Mouse (Mus musculus): Measurements from ENCODE around the gene Zhx3. TPM values are rescaled to one million over a fixed set of nuclear protein-coding genes. Genes with fewer than 3 reads are reported as not detected.

Zhx3 gene
- polyA plus RNA-seq, 1 experiment from 2014 or later: 8.1 TPM

DNA sequence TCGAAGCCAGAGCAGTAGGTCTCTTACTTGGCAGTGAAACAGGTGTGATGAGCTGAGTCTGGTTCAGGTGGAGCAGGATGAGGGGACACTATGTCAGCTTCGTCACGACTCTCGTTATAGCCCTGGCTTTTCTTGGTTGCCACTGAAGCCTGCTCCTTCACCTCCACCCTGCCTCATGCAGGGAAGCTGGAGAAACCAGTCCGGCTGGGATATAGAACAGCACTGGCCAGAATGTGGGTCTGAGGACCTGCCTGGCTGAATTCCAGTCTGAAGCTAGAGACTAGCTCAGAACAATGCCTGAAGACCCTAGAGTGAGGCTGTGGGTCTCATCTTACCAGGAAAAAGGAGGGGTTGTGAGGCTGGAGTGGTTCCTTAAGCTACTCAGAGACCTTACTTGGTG is 18.2 kb upstream of the Zhx3 start:
- ATAC-seq (replicated peaks; ENCODE audit: insufficient number of reproducible peaks, low FRiP score, low TSS enrichment, low read depth): no peak
- WGBS: 84% methylated on average over 5 of the region's 5 CpGs
- H3K9me3 ChIP-seq (replicated peaks; ENCODE audit: control insufficient read depth, low read length): no peaks in the 10 kb centered on the region

DNA sequence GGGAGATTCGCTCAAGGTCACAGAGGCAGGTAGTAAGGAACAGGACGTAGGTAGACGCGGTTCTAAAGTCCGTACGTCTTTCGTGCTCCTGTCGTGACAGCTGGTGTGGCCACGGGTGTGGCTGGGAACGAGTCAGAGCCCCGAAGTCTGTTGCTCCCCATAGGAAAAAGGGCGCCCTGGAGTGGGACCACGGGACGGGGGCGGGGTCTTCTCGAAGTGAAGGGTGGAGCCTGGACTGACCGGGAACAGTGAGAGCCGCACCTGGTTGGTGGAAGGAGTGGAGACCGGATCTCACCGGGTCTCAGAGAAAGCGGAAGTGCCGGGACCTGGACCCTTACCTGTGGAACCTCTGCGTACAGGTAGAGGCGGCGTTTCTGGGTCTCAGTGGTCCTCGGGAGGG is 15.1 kb upstream of the Zhx3 start:
- 1% methylated on average over 26 of the region's 26 CpGs for WGBS
- Histone ChIP-seq H3K4me1 (ENCODE audit: control insufficient read depth, insufficient read depth, low read length) (no peaks in the 10 kb centered on the region), H3K9me3 (replicated peaks; ENCODE audit: control insufficient read depth, low read length) (no peaks in the 10 kb centered on the region), H3K27me3 (ENCODE audit: control insufficient read depth, insufficient read depth, low read length) (peaks cover 3% of the 10 kb centered on the region; the same call in 1 of the 2 replicates), H3K4me2 (ENCODE audit: low read depth, low read length) (peak overlapping the region; percentile 80), H3K9ac (replicated peaks; ENCODE audit: low read length) (peak overlapping the region; percentile 29), H3K36me3 (replicated peaks; ENCODE audit: control insufficient read depth, insufficient read depth, low read depth, low read length) (no peaks in the 10 kb centered on the region), H3K4me3 (ENCODE audit: low read depth, low read length) (peak overlapping the region; percentile 37), H3K27ac (replicated peaks; ENCODE audit: low read depth, low read length) (no peak overlapping the region)
- peak; percentile 64 for DNase-seq (ENCODE audit: low spot score)
- ATAC-seq (replicated peaks; ENCODE audit: insufficient number of reproducible peaks, low FRiP score, low TSS enrichment, low read depth): peak; percentile 83

More for the DNA sequence above, 18.2 kb upstream of the Zhx3 start:
- H3K4me1 ChIP-seq (ENCODE audit: control insufficient read depth, insufficient read depth, low read length): no peaks in the 10 kb centered on the region
- H3K36me3 ChIP-seq (replicated peaks; ENCODE audit: control insufficient read depth, insufficient read depth, low read depth, low read length): no peaks in the 10 kb centered on the region
- H3K4me3 ChIP-seq (ENCODE audit: low read depth, low read length): no peak overlapping the region
- no peak for DNase-seq (ENCODE audit: low spot score)
- peaks cover 3% of the 10 kb centered on the region; the same call in 1 of the 2 replicates for H3K27me3 ChIP-seq (ENCODE audit: control insufficient read depth, insufficient read depth, low read length)
- no peak overlapping the region for H3K4me2 ChIP-seq (ENCODE audit: low read depth, low read length)
- no peak overlapping the region for H3K27ac ChIP-seq (replicated peaks; ENCODE audit: low read depth, low read length)
- H3K9ac ChIP-seq (replicated peaks; ENCODE audit: low read length): no peak overlapping the region

DNA sequence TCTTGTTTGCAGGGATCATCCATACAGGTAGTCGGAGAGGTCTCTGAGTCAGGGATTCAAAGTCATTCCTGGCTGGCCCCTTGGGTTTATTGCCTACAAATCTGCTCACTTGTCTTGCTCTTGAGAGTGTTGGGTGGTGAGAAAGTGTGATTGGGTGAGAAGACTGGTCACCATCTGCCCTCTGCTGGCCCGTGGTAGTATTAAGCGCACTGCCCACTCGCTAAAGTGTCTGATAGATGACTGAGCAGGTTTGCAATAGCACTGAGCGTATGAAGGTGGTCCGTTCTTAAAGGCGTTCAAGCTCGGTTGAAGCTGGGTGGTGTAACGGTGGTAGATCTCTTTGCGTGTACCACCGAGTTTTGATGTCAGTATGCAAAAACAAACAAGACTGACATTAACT is 14.5 kb upstream of the Zhx3 start:
- Histone ChIP-seq H3K36me3 (replicated peaks; ENCODE audit: control insufficient read depth, insufficient read depth, low read depth, low read length) (no peaks in the 10 kb centered on the region), H3K9ac (replicated peaks; ENCODE audit: low read length) (no peak overlapping the region), H3K27me3 (ENCODE audit: control insufficient read depth, insufficient read depth, low read length) (peaks cover 3% of the 10 kb centered on the region; the same call in 1 of the 2 replicates), H3K4me3 (ENCODE audit: low read depth, low read length) (peak overlapping the region; percentile 37), H3K4me1 (ENCODE audit: control insufficient read depth, insufficient read depth, low read length) (no peaks in the 10 kb centered on the region), H3K27ac (replicated peaks; ENCODE audit: low read depth, low read length) (no peak overlapping the region), H3K4me2 (ENCODE audit: low read depth, low read length) (peak overlapping the region; percentile 80), H3K9me3 (replicated peaks; ENCODE audit: control insufficient read depth, low read length) (no peaks in the 10 kb centered on the region)
- 3% methylated on average over 11 of the region's 11 CpGs for WGBS
- DNase-seq (ENCODE audit: low spot score): peak; percentile 87
- peak; percentile 83 for ATAC-seq (replicated peaks; ENCODE audit: insufficient number of reproducible peaks, low FRiP score, low TSS enrichment, low read depth)

DNA sequence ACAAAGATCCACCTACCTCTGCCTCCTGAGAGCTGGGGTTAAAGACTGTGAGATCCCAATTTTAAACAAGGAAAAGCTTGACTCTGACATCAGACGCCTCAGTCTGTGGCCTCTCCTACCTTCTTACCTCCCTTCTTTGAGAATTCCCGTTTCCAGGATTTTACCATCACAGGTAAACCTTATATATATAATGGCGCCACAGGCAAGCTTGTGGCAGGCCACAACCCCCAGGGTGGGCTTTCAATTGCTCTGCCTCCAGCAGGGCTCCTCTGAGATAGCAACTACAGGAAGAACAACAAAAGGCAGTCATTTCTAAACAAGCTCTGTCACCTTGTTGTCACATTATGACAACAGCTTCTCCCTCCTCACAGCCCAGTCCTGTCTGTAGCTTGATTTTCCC is 13.4 kb upstream of the Zhx3 start:
- no peak overlapping the region for H3K27ac ChIP-seq (replicated peaks; ENCODE audit: low read depth, low read length)
- DNase-seq (ENCODE audit: low spot score): no peak
- no peaks in the 10 kb centered on the region for H3K4me1 ChIP-seq (ENCODE audit: control insufficient read depth, insufficient read depth, low read length)
- no peak overlapping the region for H3K4me3 ChIP-seq (ENCODE audit: low read depth, low read length)
- H3K4me2 ChIP-seq (ENCODE audit: low read depth, low read length): no peak overlapping the region
- ATAC-seq (replicated peaks; ENCODE audit: insufficient number of reproducible peaks, low FRiP score, low TSS enrichment, low read depth): no peak
- H3K9ac ChIP-seq (replicated peaks; ENCODE audit: low read length): no peak overlapping the region
- H3K36me3 ChIP-seq (replicated peaks; ENCODE audit: control insufficient read depth, insufficient read depth, low read depth, low read length): no peaks in the 10 kb centered on the region
- WGBS: 73% methylated on average over 3 of the region's 3 CpGs
- no peaks in the 10 kb centered on the region for H3K9me3 ChIP-seq (replicated peaks; ENCODE audit: control insufficient read depth, low read length)
- H3K27me3 ChIP-seq (ENCODE audit: control insufficient read depth, insufficient read depth, low read length): peaks cover 3% of the 10 kb centered on the region; the same call in 1 of the 2 replicates

- Histone ChIP-seq H3K27ac (replicated peaks; ENCODE audit: low read depth, low read length) (no peak overlapping the region), H3K27me3 (ENCODE audit: control insufficient read depth, insufficient read depth, low read length) (peaks cover 3% of the 10 kb centered on the region; the same call in 1 of the 2 replicates), H3K36me3 (replicated peaks; ENCODE audit: control insufficient read depth, insufficient read depth, low read depth, low read length) (no peaks in the 10 kb centered on the region), H3K9ac (replicated peaks; ENCODE audit: low read length) (no peak overlapping the region), H3K4me1 (ENCODE audit: control insufficient read depth, insufficient read depth, low read length) (no peaks in the 10 kb centered on the region), H3K4me3 (ENCODE audit: low read depth, low read length) (no peak overlapping the region), H3K4me2 (ENCODE audit: low read depth, low read length) (no peak overlapping the region), H3K9me3 (replicated peaks; ENCODE audit: control insufficient read depth, low read length) (no peaks in the 10 kb centered on the region)
- 29% methylated on average over 2 of the region's 2 CpGs for WGBS
- ATAC-seq (replicated peaks; ENCODE audit: insufficient number of reproducible peaks, low FRiP score, low TSS enrichment, low read depth) (no peak), DNase-seq (ENCODE audit: low spot score) (peak; percentile 72)
These were observed 12.0 kb upstream of the Zhx3 start for GRCm38 (mm10) chr2:160884830-160885229.

DNA sequence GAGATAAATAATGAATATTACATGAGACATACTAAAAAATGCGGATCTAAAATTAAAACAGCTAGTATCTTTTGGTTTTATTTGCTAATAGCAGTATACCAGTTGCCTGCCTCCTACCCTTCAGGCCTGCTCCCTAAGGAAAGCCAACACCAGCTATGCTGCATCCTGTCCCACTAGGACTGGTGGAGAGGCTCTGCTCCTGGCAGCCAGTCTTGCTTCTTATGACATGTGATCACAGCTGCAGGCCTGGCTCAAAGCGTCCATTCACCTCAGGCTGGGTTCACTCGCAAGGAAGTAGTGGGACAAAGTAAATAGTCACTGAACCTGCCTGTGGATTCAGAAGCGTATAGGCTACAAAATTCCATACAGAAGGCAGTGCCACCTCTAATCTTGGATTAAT is 11.1 kb upstream of the Zhx3 start:
- Histone ChIP-seq H3K27ac (replicated peaks; ENCODE audit: low read depth, low read length) (no peak overlapping the region), H3K27me3 (ENCODE audit: control insufficient read depth, insufficient read depth, low read length) (peaks cover 3% of the 10 kb centered on the region; the same call in 1 of the 2 replicates), H3K36me3 (replicated peaks; ENCODE audit: control insufficient read depth, insufficient read depth, low read depth, low read length) (no peaks in the 10 kb centered on the region), H3K4me1 (ENCODE audit: control insufficient read depth, insufficient read depth, low read length) (no peaks in the 10 kb centered on the region), H3K9ac (replicated peaks; ENCODE audit: low read length) (no peak overlapping the region), H3K9me3 (replicated peaks; ENCODE audit: control insufficient read depth, low read length) (no peaks in the 10 kb centered on the region), H3K4me3 (ENCODE audit: low read depth, low read length) (no peak overlapping the region), H3K4me2 (ENCODE audit: low read depth, low read length) (no peak overlapping the region)
- DNase-seq (ENCODE audit: low spot score) (no peak), ATAC-seq (replicated peaks; ENCODE audit: insufficient number of reproducible peaks, low FRiP score, low TSS enrichment, low read depth) (no peak)
- WGBS: 76% methylated on average over 4 of the region's 4 CpGs

DNA sequence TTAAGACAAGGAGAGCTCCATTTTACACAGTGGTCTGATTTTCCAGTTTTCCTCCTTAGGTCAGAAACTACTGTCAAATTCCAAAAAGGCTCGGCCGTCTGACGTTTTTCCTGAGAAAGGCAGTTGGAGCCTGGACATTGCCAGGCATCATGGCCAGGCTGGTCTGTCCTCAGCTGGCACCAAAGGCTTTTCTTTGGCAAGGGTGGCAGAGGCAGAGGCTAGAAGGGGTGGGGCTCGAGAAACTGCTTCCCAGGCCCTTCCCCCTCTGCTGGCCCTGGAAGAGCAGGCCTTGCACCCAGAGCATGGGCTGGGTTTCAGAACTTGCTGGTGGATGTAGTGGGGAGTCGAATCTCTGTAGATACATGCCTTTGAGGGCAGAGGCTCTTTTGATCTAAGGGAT is 9.6 kb upstream of the Zhx3 start:
- H3K4me1 ChIP-seq (ENCODE audit: control insufficient read depth, insufficient read depth, low read length): no peaks in the 10 kb centered on the region
- ATAC-seq (replicated peaks; ENCODE audit: insufficient number of reproducible peaks, low FRiP score, low TSS enrichment, low read depth) (no peak), DNase-seq (ENCODE audit: low spot score) (no peak)
- WGBS: 81% methylated on average over 5 of the region's 5 CpGs
- H3K9ac ChIP-seq (replicated peaks; ENCODE audit: low read length): no peak overlapping the region
- no peaks in the 10 kb centered on the region for H3K36me3 ChIP-seq (replicated peaks; ENCODE audit: control insufficient read depth, insufficient read depth, low read depth, low read length)
- no peak overlapping the region for H3K4me2 ChIP-seq (ENCODE audit: low read depth, low read length)
- no peak overlapping the region for H3K27ac ChIP-seq (replicated peaks; ENCODE audit: low read depth, low read length)
- H3K4me3 ChIP-seq (ENCODE audit: low read depth, low read length): no peak overlapping the region
- H3K9me3 ChIP-seq (replicated peaks; ENCODE audit: control insufficient read depth, low read length): no peaks in the 10 kb centered on the region
- H3K27me3 ChIP-seq (ENCODE audit: control insufficient read depth, insufficient read depth, low read length): no peaks in the 10 kb centered on the region

GRCm38 (mm10) chr2:160881462-160882101 is 8.8 kb upstream of the Zhx3 start:
- Histone ChIP-seq H3K4me3 (ENCODE audit: low read depth, low read length) (no peak overlapping the region), H3K36me3 (replicated peaks; ENCODE audit: control insufficient read depth, insufficient read depth, low read depth, low read length) (no peaks in the 10 kb centered on the region), H3K9ac (replicated peaks; ENCODE audit: low read length) (no peak overlapping the region), H3K9me3 (replicated peaks; ENCODE audit: control insufficient read depth, low read length) (no peaks in the 10 kb centered on the region), H3K27ac (replicated peaks; ENCODE audit: low read depth, low read length) (no peak overlapping the region), H3K27me3 (ENCODE audit: control insufficient read depth, insufficient read depth, low read length) (no peaks in the 10 kb centered on the region), H3K4me1 (ENCODE audit: control insufficient read depth, insufficient read depth, low read length) (no peaks in the 10 kb centered on the region), H3K4me2 (ENCODE audit: low read depth, low read length) (no peak overlapping the region)
- ATAC-seq (replicated peaks; ENCODE audit: insufficient number of reproducible peaks, low FRiP score, low TSS enrichment, low read depth) (no peak), DNase-seq (ENCODE audit: low spot score) (no peak)
- WGBS: 52% methylated on average over 6 of the region's 6 CpGs

All from embryonic facial prominence, embryonic 11.5 days (tissue).